Mouse (Mus musculus) heart, embryonic 11.5 days (tissue): ENCODE measurements around the gene Arl5a. TPM values are rescaled to one million over a fixed set of nuclear protein-coding genes. Genes with fewer than 3 reads are reported as not detected.

Source experiments
- ATAC-seq: fragments of 200-750 bp; cut with Nextera tagmentation; replicated peaks from 2 replicates; pipeline ENCODE4 v1.8.0; 2017; ENCODE audit warnings: moderate library complexity; ENCODE audit not compliant: insufficient number of reproducible peaks, low FRiP score, low TSS enrichment
- H3K27ac ChIP-seq: fragments of 300-500 bp; sonication (generic); 2 replicates; pipeline ENCODE4 v1.5.1; 2014; ENCODE audit warnings: mild to moderate bottlenecking, low read depth, low read length
- H3K27me3 ChIP-seq: fragments of 300-500 bp; sonication (generic); 2 replicates; pipeline ENCODE4 v1.6.1; 2014; ENCODE audit warnings: mild to moderate bottlenecking, low read length, mixed read lengths; ENCODE audit not compliant: control insufficient read depth, insufficient read depth
- H3K36me3 ChIP-seq: fragments of 300-500 bp; sonication (generic); 2 replicates; pipeline ENCODE4 v1.6.1; 2014; ENCODE audit warnings: mild to moderate bottlenecking, low read length, moderate library complexity, mixed read lengths; ENCODE audit not compliant: control insufficient read depth, insufficient read depth
- H3K4me1 ChIP-seq: fragments of 300-500 bp; sonication (generic); 2 replicates; pipeline ENCODE4 v1.6.1; 2014; ENCODE audit warnings: low read length; ENCODE audit not compliant: control insufficient read depth, insufficient read depth
- H3K4me2 ChIP-seq: fragments of 300-500 bp; sonication (generic); 2 replicates; pipeline ENCODE4 v1.6.1; 2014; ENCODE audit warnings: mild to moderate bottlenecking, moderate library complexity
- H3K4me3 ChIP-seq: fragments of 300-500 bp; sonication (generic); 2 replicates; pipeline ENCODE4 v1.5.1; 2014; ENCODE audit warnings: low read depth, low read length
- H3K9ac ChIP-seq: fragments of 300-500 bp; sonication (generic); 2 replicates; pipeline ENCODE4 v1.6.1; 2014; ENCODE audit warnings: mild to moderate bottlenecking, low read depth, low read length, moderate library complexity
- H3K9me3 ChIP-seq: fragments of 300-500 bp; sonication (generic); replicated peaks from 2 replicates; pipeline ENCODE4 v1.6.1; 2016; ENCODE audit warnings: low read length; ENCODE audit not compliant: control insufficient read depth
- WGBS: fragments of 180-500 bp; shearing (Covaris S2); extraction: QIAGEN DNeasy Blood & Tissue Kit; methylation state at CpG from one replicate; pipeline ENCODE4 v1.1.7; 2014; ENCODE audit not compliant: insufficient replicate concordance; 5-methylcytosine and 5-hydroxymethylcytosine counted together
- polyA plus RNA-seq: library from polyadenylated mRNA; unstranded; fragments of >200 nt; fragmentation: Nextera tagmentation; extraction: Ambion mirVana; gene quantifications from 2 replicates; pipeline ENCODE4 v1.2.1, GENCODE M21; 2014

Arl5a gene
- polyA plus RNA-seq, 1 experiment from 2014 or later: 74.4 TPM

- Histone ChIP-seq H3K4me1 (peaks cover 2% of the 10 kb centered on the region; the same call in 1 of the 2 replicates), H3K27ac (no peak overlapping the region), H3K36me3 (no peaks in the 10 kb centered on the region), H3K9ac (no peak overlapping the region), H3K4me2 (no peak overlapping the region), H3K9me3 (no peaks in the 10 kb centered on the region), H3K27me3 (no peaks in the 10 kb centered on the region), H3K4me3 (no peak overlapping the region)
- WGBS: 22% methylated on average over 1 of the region's 1 CpGs
- ATAC-seq: no peak
Measured at GRCm38 (mm10) chr2:52448916-52449315, 24.2 kb upstream of the Arl5a start.

- no peak overlapping the region for H3K4me3 ChIP-seq
- ATAC-seq: no peak
- H3K36me3 ChIP-seq: no peaks in the 10 kb centered on the region
- H3K9ac ChIP-seq: no peak overlapping the region
- no peaks in the 10 kb centered on the region for H3K9me3 ChIP-seq
- 38% methylated on average over 5 of the region's 5 CpGs for WGBS
- no peak overlapping the region for H3K27ac ChIP-seq
- H3K27me3 ChIP-seq: no peaks in the 10 kb centered on the region
- H3K4me2 ChIP-seq: no peak overlapping the region
- peaks cover 8% of the 10 kb centered on the region for H3K4me1 ChIP-seq
Measured at GRCm38 (mm10) chr2:52446648-52447047, 21.9 kb upstream of the Arl5a start.

GRCm38 (mm10) chr2:52442125-52442524 is 17.4 kb upstream of the Arl5a start:
- H3K27ac ChIP-seq: no peak overlapping the region
- H3K4me3 ChIP-seq: no peak overlapping the region
- no peaks in the 10 kb centered on the region for H3K9me3 ChIP-seq
- WGBS: 56% methylated on average over 5 of the region's 5 CpGs
- no peak overlapping the region for H3K9ac ChIP-seq
- H3K4me1 ChIP-seq: peaks cover 15% of the 10 kb centered on the region
- H3K4me2 ChIP-seq: no peak overlapping the region
- H3K36me3 ChIP-seq: no peaks in the 10 kb centered on the region
- H3K27me3 ChIP-seq: no peaks in the 10 kb centered on the region
- no peak for ATAC-seq

GRCm38 (mm10) chr2:52440420-52441015 is 15.8 kb upstream of the Arl5a start:
- H3K9me3 ChIP-seq: no peaks in the 10 kb centered on the region
- no peak overlapping the region for H3K27ac ChIP-seq
- H3K27me3 ChIP-seq: no peaks in the 10 kb centered on the region
- no peaks in the 10 kb centered on the region for H3K36me3 ChIP-seq
- no peak overlapping the region for H3K4me3 ChIP-seq
- no peak overlapping the region for H3K4me2 ChIP-seq
- 84% methylated on average over 4 of the region's 4 CpGs for WGBS
- H3K9ac ChIP-seq: no peak overlapping the region
- H3K4me1 ChIP-seq: peaks cover 22% of the 10 kb centered on the region
- ATAC-seq: no peak

GRCm38 (mm10) chr2:52438437-52438836 is 13.7 kb upstream of the Arl5a start:
- Histone ChIP-seq H3K4me2 (no peak overlapping the region), H3K4me3 (no peak overlapping the region), H3K36me3 (no peaks in the 10 kb centered on the region), H3K4me1 (peaks cover 22% of the 10 kb centered on the region), H3K9ac (no peak overlapping the region), H3K27ac (no peak overlapping the region), H3K27me3 (no peaks in the 10 kb centered on the region), H3K9me3 (no peaks in the 10 kb centered on the region)
- 88% methylated on average over 4 of the region's 4 CpGs for WGBS
- ATAC-seq: no peak

GRCm38 (mm10) chr2:52438013-52438412 is 13.3 kb upstream of the Arl5a start:
- no peaks in the 10 kb centered on the region for H3K36me3 ChIP-seq
- H3K4me1 ChIP-seq: peaks cover 22% of the 10 kb centered on the region
- H3K9ac ChIP-seq: no peak overlapping the region
- 0 out of 2 replicates have a peak, but pooled peaks have one; percentile 22 for ATAC-seq
- H3K4me3 ChIP-seq: no peak overlapping the region
- no peak overlapping the region for H3K4me2 ChIP-seq
- H3K27me3 ChIP-seq: no peaks in the 10 kb centered on the region
- no peaks in the 10 kb centered on the region for H3K9me3 ChIP-seq
- 39% methylated on average over 6 of the region's 6 CpGs for WGBS
- no peak overlapping the region for H3K27ac ChIP-seq

GRCm38 (mm10) chr2:52435919-52436632 is 11.4 kb upstream of the Arl5a start:
- no peaks in the 10 kb centered on the region for H3K27me3 ChIP-seq
- H3K4me3 ChIP-seq: no peak overlapping the region
- ATAC-seq: no peak
- H3K4me1 ChIP-seq: peaks cover 16% of the 10 kb centered on the region
- no peak overlapping the region for H3K9ac ChIP-seq
- peak overlapping the region; percentile 55 for H3K4me2 ChIP-seq
- H3K27ac ChIP-seq: no peak overlapping the region
- H3K36me3 ChIP-seq: no peaks in the 10 kb centered on the region
- H3K9me3 ChIP-seq: no peaks in the 10 kb centered on the region
- WGBS: 38% methylated on average over 14 of the region's 14 CpGs

- H3K9ac ChIP-seq: no peak overlapping the region
- H3K4me2 ChIP-seq: no peak overlapping the region
- no peak overlapping the region for H3K27ac ChIP-seq
- no peaks in the 10 kb centered on the region for H3K36me3 ChIP-seq
- no peak for ATAC-seq
- H3K27me3 ChIP-seq: no peaks in the 10 kb centered on the region
- no peaks in the 10 kb centered on the region for H3K9me3 ChIP-seq
- WGBS: 53% methylated on average over 7 of the region's 7 CpGs
- H3K4me3 ChIP-seq: no peak overlapping the region
- peaks cover 14% of the 10 kb centered on the region for H3K4me1 ChIP-seq
Measured at GRCm38 (mm10) chr2:52433365-52433764, 8.7 kb upstream of the Arl5a start.

- Histone ChIP-seq H3K9me3 (no peaks in the 10 kb centered on the region), H3K4me3 (no peak overlapping the region), H3K27me3 (no peaks in the 10 kb centered on the region), H3K4me1 (peaks cover 4% of the 10 kb centered on the region; the same call in 1 of the 2 replicates), H3K27ac (no peak overlapping the region), H3K9ac (no peak overlapping the region), H3K36me3 (no peaks in the 10 kb centered on the region), H3K4me2 (no peak overlapping the region)
- no peak for ATAC-seq
- 79% methylated on average over 3 of the region's 3 CpGs for WGBS
Measured at GRCm38 (mm10) chr2:52427383-52427782, 2.7 kb upstream of the Arl5a start.
